Mouse (Mus musculus) small intestine, adult 2 months (tissue): ENCODE results near the gene Fam151b.

ENCODE experiments used
- CTCF ChIP-seq: fragments of 200-500 bp; IDR thresholded peaks from 2 replicates; pipeline ENCODE4 v1.5.1; 2012; ENCODE audit warnings: low read depth, mild to moderate bottlenecking, control low read depth, inconsistent platforms, low read length, moderate library complexity, mixed read lengths; ENCODE audit not compliant: insufficient replicate concordance, insufficient read length; ENCODE audit errors: extremely low read depth
- POLR2A ChIP-seq: fragments of 200-500 bp; IDR thresholded peaks from 2 replicates; pipeline ENCODE4 v1.6.1; 2012; ENCODE audit warnings: low read depth, mild to moderate bottlenecking, control low read depth, inconsistent platforms, low read length, moderate library complexity

- TF ChIP-seq CTCF, result no peak
- TF ChIP-seq POLR2A, result no peak
Observed at GRCm38 (mm10) chr13:92532216-92532615, 48.4 kb upstream of the Fam151b start.
